Mouse (Mus musculus): Measurements from ENCODE around the gene Cog8.

Gene Cog8

GRCm38 (mm10) chr8:107056076-107056972 is at the start of gene Cog8, which contains the start of gene Nip7:
Cog8 (minus strand) TSS chr8:107056689.
Nip7 (plus strand) TSS chr8:107056877.
- peak; percentile 77 for DNase-seq (ENCODE audit: extremely low read depth, low read depth, low spot score)

GRCm38 (mm10) chr8:107104547-107104946 is 48.1 kb upstream of the Cog8 start:
- DNase-seq (ENCODE audit: extremely low read depth, low read depth, low spot score), result no peak

- no peak for DNase-seq (ENCODE audit: extremely low read depth, low read depth, low spot score)
These were observed 44.1 kb upstream of the Cog8 start for GRCm38 (mm10) chr8:107100635-107101034.

GRCm38 (mm10) chr8:107096366-107097036 is 40.0 kb upstream of the Cog8 start, which contains the start of gene Terf2:
Terf2 (minus strand) TSS chr8:107096547.
- DNase-seq (ENCODE audit: extremely low read depth, low read depth, low spot score), result no peak

- no peak for DNase-seq (ENCODE audit: extremely low read depth, low read depth, low spot score)
These were observed 39.4 kb upstream of the Cog8 start for GRCm38 (mm10) chr8:107095717-107096365.

GRCm38 (mm10) chr8:107090531-107090930 is 34.0 kb upstream of the Cog8 start:
- DNase-seq (ENCODE audit: extremely low read depth, low read depth, low spot score), result no peak

- no peak for DNase-seq (ENCODE audit: extremely low read depth, low read depth, low spot score)
These were observed 32.1 kb upstream of the Cog8 start for GRCm38 (mm10) chr8:107088526-107089063.

GRCm38 (mm10) chr8:107086018-107086417 is 29.5 kb upstream of the Cog8 start:
- no peak for DNase-seq (ENCODE audit: extremely low read depth, low read depth, low spot score)

GRCm38 (mm10) chr8:107085358-107085757 is 28.9 kb upstream of the Cog8 start:
- no peak for DNase-seq (ENCODE audit: extremely low read depth, low read depth, low spot score)

GRCm38 (mm10) chr8:107076239-107076888 is 19.9 kb upstream of the Cog8 start:
- DNase-seq (ENCODE audit: extremely low read depth, low read depth, low spot score), result no peak

GRCm38 (mm10) chr8:107074128-107074527 is 17.6 kb upstream of the Cog8 start:
- no peak for DNase-seq (ENCODE audit: extremely low read depth, low read depth, low spot score)

GRCm38 (mm10) chr8:107073706-107074105 is 17.2 kb upstream of the Cog8 start:
- DNase-seq (ENCODE audit: extremely low read depth, low read depth, low spot score), result no peak

- DNase-seq (ENCODE audit: extremely low read depth, low read depth, low spot score), result no peak
These were observed 9.3 kb upstream of the Cog8 start, which contains the start of gene Tmed6 for GRCm38 (mm10) chr8:107065511-107066496. Tmed6 (minus strand) TSS chr8:107065644.

- no peak for DNase-seq (ENCODE audit: extremely low read depth, low read depth, low spot score)
These were observed 6.1 kb upstream of the Cog8 start for GRCm38 (mm10) chr8:107062613-107063012.

- DNase-seq (ENCODE audit: extremely low read depth, low read depth, low spot score), result no peak
These were observed 482 bp upstream of the Cog8 start for GRCm38 (mm10) chr8:107056973-107057369.

GRCm38 (mm10) chr8:107052046-107052445 is 4.4 kb downstream of the Cog8 start:
- no peak for DNase-seq (ENCODE audit: extremely low read depth, low read depth, low spot score)

- DNase-seq (ENCODE audit: extremely low read depth, low read depth, low spot score), result no peak
These were observed 7.0 kb downstream of the Cog8 start for GRCm38 (mm10) chr8:107049480-107049879.

GRCm38 (mm10) chr8:107048061-107048941 is 8.2 kb downstream of the Cog8 start, which contains the start of gene Pdf:
Pdf (minus strand) TSS chr8:107048614.
- no peak for DNase-seq (ENCODE audit: extremely low read depth, low read depth, low spot score)

All from fat pad, adult 2 months (tissue).